Mouse (Mus musculus) CD4-positive naive resting alpha-beta T cell, adult 57 days (primary cell): ENCODE results near the gene Arfip1. TPM values are rescaled to one million over a fixed set of nuclear protein-coding genes. Genes with fewer than 3 reads are reported as not detected.

Experiments
- total RNA-seq: library from RNA; stranded (reverse); gene quantifications from one replicate; pipeline ENCODE4 v1.2.4, GENCODE M21; 2023

The Arfip1 gene
- 43.9 TPM for total RNA-seq

DNA sequence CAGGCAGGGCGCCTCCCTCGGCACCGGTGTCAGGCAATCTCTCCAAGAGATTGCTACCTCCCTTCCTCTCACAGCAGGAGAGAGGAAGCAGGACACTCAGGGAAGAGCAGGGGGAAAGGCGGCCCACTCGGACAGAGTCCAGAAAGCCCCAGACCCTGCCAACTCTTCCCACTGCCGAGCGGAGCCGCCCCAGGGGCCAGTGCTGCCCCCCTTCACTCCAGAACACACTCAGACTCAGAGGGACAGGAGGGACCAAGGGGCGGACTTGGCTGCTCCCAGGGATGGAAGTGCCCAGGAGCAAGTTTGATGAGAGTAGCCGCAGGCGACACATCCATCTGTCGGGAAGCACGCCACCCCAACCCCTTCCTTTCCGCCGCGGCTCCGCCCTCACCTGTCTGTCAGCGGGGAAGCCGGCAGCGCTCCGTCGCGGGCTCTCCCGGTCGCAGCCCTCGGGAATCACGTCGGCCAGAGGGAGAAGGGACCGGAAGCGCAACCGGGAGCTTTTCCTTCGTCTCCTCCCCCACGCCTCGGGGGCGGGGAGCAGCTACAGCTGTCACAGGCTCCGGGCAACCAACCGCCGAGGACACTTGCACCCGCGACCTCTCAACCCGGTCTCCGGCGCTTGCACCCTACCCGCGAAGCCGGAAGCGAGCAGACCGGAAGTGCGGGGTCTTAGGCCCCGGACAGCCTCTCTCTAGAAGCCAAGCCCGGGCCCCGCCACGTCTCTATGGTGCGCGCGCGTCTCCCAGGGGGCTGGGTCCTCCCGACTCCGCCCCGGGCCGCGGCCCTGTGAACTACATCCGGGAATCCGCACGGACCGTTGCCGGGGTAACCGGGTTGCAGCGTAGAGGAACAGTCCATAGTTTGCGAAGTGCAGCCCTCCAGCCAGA, at the start of gene Arfip1:
TSS of gene Arfip1 (minus strand) at position 603 of the 890 bp plus-strand sequence.

DNA sequence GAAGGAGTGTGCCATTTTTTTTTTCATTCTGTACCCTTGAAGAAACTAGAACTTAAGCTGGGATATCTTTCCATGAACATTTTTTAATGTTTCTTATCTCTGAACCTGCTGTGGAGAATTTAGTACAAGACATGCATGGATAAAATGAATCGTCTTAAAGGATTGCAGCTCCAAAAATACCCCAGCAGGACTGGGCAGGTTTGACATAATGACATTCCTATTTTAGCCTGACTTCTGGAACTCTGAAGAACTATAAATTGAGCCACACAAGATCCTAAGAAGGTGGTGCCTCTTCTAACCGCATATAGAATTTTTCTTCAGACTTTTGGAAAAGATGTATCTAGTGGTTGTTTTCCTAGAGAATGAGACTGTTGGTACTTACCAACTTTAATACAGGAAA, 10.8 kb upstream of the Arfip1 start, which contains the start of gene Tigd4:
TSS of gene Tigd4 (plus strand) at position 301 of the 400 bp plus-strand sequence.

DNA sequence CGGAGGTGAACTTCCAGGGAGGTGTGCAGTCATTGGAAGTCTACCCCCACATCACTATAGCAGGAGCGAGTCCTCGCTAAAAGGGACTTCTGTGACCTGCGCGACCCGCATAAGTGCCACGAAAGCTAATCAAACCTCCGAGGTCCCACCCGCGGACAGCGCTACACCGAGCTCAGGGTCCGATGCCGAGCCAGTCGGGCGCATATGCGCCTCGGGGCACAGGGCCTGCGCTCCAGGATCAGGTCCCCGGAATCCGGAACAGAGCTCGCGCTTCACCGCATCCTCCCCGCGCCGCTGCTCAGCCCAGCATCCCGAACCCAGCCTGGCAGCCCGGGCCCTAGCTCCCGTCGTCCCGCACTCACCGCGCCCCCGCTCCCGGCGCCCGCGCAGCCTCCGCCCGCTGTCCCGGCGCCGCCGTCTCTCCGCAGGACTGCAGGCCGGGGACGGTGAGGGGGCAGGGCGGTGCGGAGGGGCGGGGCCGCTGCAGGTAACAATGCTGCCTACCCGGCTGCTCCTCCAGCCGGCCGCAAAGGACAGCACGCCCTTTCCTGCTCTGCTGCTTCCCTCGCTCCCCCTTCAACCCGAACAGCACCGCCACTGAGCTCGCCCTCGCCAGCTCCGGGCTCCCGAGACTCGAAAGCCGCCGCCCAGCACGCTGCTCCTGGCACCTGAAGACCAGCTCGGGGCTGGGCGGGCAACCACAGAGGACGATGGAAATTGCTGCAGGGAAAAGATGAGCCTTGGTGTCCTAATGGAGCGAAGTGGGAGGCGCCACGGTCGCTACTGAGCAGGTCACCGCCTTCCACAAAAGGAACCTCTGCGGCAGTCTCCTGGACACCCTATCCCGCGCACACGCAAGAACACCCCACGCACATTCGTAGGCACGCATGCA, 102.2 kb downstream of the Arfip1 start, which contains the start of gene Fhdc1:
TSS of gene Fhdc1 (minus strand) at position 424 of the 892 bp plus-strand sequence.

Other genes with a start within 250 kb of the Arfip1 start
- gene Fhdc1, start 102.2 kb downstream of the Arfip1 start, total RNA-seq = 1.1 TPM
- not detected for gene Tigd4, start 10.9 kb upstream of the Arfip1 start, total RNA-seq
- gene Tmem154, start 83.6 kb upstream of the Arfip1 start, total RNA-seq = 37.8 TPM
- 23.5 TPM for gene Fbxw7, start 232.6 kb upstream of the Arfip1 start, total RNA-seq